Mouse (Mus musculus) neural tube, embryonic 12.5 days (tissue): Measurements from ENCODE around the gene Srd5a1. TPM values are rescaled to one million over a fixed set of nuclear protein-coding genes. Genes with fewer than 3 reads are reported as not detected.

Experiments
- ATAC-seq: fragments of 200-750 bp; cut with Nextera tagmentation; 2 replicates; pipeline ENCODE4 v1.8.0; 2017; ENCODE audit warnings: low read depth, mild to moderate bottlenecking, moderate TSS enrichment, moderate library complexity; ENCODE audit not compliant: low FRiP score
- H3K27ac ChIP-seq: fragments of 300-500 bp; sonication (generic); 2 replicates; pipeline ENCODE4 v1.5.1; 2016
- H3K27me3 ChIP-seq: fragments of 300-500 bp; sonication (generic); replicated peaks from 2 replicates; pipeline ENCODE4 v1.6.1; 2016; ENCODE audit warnings: mild to moderate bottlenecking
- H3K36me3 ChIP-seq: fragments of 300-500 bp; sonication (generic); 2 replicates; pipeline ENCODE4 v1.6.1; 2016; ENCODE audit warnings: mild to moderate bottlenecking
- H3K4me1 ChIP-seq: fragments of 300-500 bp; sonication (generic); 2 replicates; pipeline ENCODE4 v1.6.1; 2016
- H3K4me2 ChIP-seq: fragments of 300-500 bp; sonication (generic); replicated peaks from 2 replicates; pipeline ENCODE4 v1.6.1; 2016; ENCODE audit warnings: mild to moderate bottlenecking
- H3K4me3 ChIP-seq: fragments of 300-500 bp; sonication (generic); 2 replicates; pipeline ENCODE4 v1.5.1; 2016
- H3K9ac ChIP-seq: fragments of 300-500 bp; sonication (generic); 2 replicates; pipeline ENCODE4 v1.6.1; 2016; ENCODE audit warnings: mild to moderate bottlenecking
- H3K9me3 ChIP-seq: fragments of 300-500 bp; sonication (generic); 2 replicates; pipeline ENCODE4 v1.6.1; 2016; ENCODE audit warnings: mild to moderate bottlenecking
- whole genome bisulfite sequencing: fragments of 180-500 bp; shearing (Covaris S2); methylation state at CpG from one replicate; pipeline ENCODE4 v1.1.7; 2016; 5-methylcytosine and 5-hydroxymethylcytosine counted together
- polyA plus RNA-seq: library from polyadenylated mRNA; unstranded; fragments of >200 nt; fragmentation: Nextera tagmentation; extraction: Ambion mirVana; gene quantifications from 2 replicates; pipeline ENCODE4 v1.2.1, GENCODE M21; 2016

Gene Srd5a1
- polyA plus RNA-seq, 1 experiment from 2014 or later, result 21.1 TPM

DNA sequence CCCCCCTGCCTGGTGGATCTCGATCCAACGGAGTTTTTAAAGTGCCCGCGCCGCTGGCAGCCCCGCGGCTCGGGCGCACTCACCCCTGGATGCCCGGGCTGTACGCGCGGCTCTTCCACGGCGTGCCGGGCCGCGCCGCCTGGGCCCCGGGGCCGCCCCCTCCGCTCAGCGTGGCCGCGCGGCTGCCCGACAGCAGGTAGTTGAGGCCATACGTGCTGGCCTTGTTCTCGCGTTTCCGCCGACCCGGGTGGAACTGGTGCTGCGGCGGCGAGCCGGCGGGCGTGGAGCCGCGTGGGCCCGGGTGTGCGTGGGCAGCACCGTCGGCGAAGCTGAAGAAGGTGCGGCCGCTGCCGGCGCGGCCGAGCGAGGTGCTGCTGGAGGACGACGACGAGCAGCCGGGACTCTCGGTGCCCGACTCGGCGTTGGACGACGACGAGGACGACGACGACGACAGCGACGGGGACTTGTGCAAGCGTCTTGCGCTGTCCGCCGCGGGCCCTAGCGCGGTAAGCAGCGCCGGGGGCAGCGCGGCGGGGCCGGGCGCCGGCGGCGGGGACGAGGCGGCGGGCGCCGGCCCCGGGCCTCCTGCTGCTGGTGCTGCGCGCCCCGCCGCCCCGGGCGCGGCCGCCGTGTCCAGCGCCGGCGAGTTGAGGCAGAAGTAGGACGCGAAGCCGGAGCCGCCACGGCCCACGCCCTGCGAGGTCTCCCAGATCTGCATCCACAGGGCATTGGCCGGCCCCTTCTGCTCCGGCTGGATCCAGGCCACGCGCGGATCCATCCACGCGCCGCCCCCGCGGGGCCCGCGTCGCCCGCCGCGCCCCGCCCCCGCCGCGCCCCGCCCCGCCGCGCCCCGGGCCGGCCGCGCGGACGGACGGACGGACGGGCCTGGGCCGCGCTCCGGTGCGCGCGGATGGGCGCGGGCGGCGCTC is 77.6 kb downstream of the Srd5a1 start, which contains the start of gene Nsun2:
Nsun2 (plus strand) TSS at position 342 of the 929 bp plus-strand sequence.
- Histone ChIP-seq H3K36me3 (peaks cover 11% of the 10 kb centered on the region), H3K4me2 (peak within 1 kb of the TSS; percentile 89), H3K9me3 (no peaks in the 10 kb centered on the region), H3K27me3 (no peaks in the 10 kb centered on the region), H3K9ac (peak within 1 kb of the TSS; percentile 92), H3K4me3 (peak within 1 kb of the TSS; percentile 97), H3K4me1 (peaks cover 55% of the 10 kb centered on the region), H3K27ac (peak within 1 kb of the TSS; percentile 87)
- under 1% methylated on average over 149 of the region's 155 CpGs for WGBS
- ATAC-seq, result no peak

DNA sequence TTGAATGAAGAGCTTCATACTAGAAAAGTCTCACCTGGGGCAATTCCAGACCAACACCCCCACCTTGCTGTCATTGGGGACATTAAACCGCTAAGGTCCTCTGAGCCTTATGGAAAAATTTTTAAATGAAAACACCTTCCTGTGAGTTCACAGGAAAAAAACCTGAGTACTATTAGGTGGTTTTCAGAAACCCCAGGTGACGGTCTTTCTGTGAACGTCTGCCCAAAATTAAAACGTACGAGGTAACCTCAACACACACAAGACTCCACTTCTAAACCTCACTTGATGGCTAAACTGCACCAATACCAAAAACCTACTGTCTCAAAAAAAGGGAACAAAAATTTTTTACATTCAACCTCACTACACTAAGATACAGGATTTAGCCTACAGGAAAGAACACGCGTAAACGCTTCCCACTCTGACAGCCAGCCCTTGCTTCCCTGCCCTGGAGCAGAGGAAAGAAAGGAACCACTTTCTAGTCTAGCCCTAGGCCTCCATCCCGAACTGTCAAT is 78.3 kb downstream of the Srd5a1 start:
- Histone ChIP-seq H3K27me3 (no peaks in the 10 kb centered on the region), H3K9ac (peak overlapping the region; percentile 92), H3K36me3 (peaks cover 11% of the 10 kb centered on the region), H3K4me1 (peaks cover 55% of the 10 kb centered on the region), H3K4me2 (peak overlapping the region; percentile 87), H3K27ac (no peak overlapping the region), H3K9me3 (no peaks in the 10 kb centered on the region), H3K4me3 (peak overlapping the region; percentile 97)
- ATAC-seq, result no peak
- 2% methylated on average over 9 of the region's 9 CpGs for WGBS

GRCm38 (mm10) chr13:69532101-69532892 is 78.9 kb downstream of the Srd5a1 start:
- H3K4me3 ChIP-seq, result peak overlapping the region; percentile 97
- peaks cover 11% of the 10 kb centered on the region for H3K36me3 ChIP-seq
- peak overlapping the region; percentile 92 for H3K9ac ChIP-seq
- 28% methylated on average over 14 of the region's 14 CpGs for WGBS
- no peak for ATAC-seq
- H3K9me3 ChIP-seq, result no peaks in the 10 kb centered on the region
- H3K4me1 ChIP-seq, result peaks cover 60% of the 10 kb centered on the region
- no peak overlapping the region for H3K27ac ChIP-seq
- H3K27me3 ChIP-seq, result no peaks in the 10 kb centered on the region
- peak overlapping the region; percentile 87 for H3K4me2 ChIP-seq

DNA sequence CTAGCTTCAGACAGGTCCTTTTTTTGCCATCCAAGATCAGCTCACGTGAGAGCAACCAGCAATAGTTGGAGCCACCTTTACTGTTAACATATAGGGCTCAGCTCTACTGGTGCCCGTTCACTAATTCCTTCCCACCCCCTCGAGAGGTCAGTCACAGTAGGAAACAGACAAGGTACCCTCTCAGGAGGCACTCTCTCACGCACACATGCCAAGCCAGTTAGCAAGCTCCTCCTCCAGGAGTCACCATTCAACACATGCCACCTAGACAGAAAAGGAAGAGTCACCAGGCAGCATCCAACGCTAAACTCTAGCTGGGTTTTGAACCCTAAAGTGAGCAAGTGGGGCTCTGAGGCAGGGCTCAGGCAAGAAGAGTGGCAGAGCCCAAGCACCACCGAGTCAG is 79.8 kb downstream of the Srd5a1 start:
- Histone ChIP-seq H3K27me3 (no peaks in the 10 kb centered on the region), H3K4me1 (peaks cover 68% of the 10 kb centered on the region), H3K4me2 (peak overlapping the region; percentile 87), H3K9ac (peak overlapping the region; percentile 92), H3K4me3 (peak overlapping the region; percentile 97), H3K36me3 (peaks cover 11% of the 10 kb centered on the region), H3K27ac (no peak overlapping the region), H3K9me3 (no peaks in the 10 kb centered on the region)
- WGBS, result 54% methylated on average over 6 of the region's 6 CpGs
- no peak for ATAC-seq

- no peaks in the 10 kb centered on the region for H3K9me3 ChIP-seq
- H3K27ac ChIP-seq, result no peak overlapping the region
- no peak for ATAC-seq
- peaks cover 71% of the 10 kb centered on the region for H3K4me1 ChIP-seq
- 87% methylated on average over 6 of the region's 6 CpGs for WGBS
- H3K36me3 ChIP-seq, result peaks cover 11% of the 10 kb centered on the region
- peak overlapping the region; percentile 87 for H3K4me2 ChIP-seq
- H3K9ac ChIP-seq, result peak overlapping the region; percentile 92
- H3K27me3 ChIP-seq, result no peaks in the 10 kb centered on the region
- H3K4me3 ChIP-seq, result no peak overlapping the region
Measured at GRCm38 (mm10) chr13:69530951-69531350, 80.3 kb downstream of the Srd5a1 start.

GRCm38 (mm10) chr13:69530156-69530555 is 81.1 kb downstream of the Srd5a1 start:
- Histone ChIP-seq H3K9me3 (no peaks in the 10 kb centered on the region), H3K36me3 (peaks cover 11% of the 10 kb centered on the region), H3K4me2 (peak overlapping the region; percentile 87), H3K4me1 (peaks cover 69% of the 10 kb centered on the region), H3K9ac (peak overlapping the region; percentile 92; the same call in 1 of the 2 replicates), H3K27ac (no peak overlapping the region), H3K4me3 (no peak overlapping the region), H3K27me3 (no peaks in the 10 kb centered on the region)
- 83% methylated on average over 3 of the region's 3 CpGs for WGBS
- ATAC-seq, result no peak

DNA sequence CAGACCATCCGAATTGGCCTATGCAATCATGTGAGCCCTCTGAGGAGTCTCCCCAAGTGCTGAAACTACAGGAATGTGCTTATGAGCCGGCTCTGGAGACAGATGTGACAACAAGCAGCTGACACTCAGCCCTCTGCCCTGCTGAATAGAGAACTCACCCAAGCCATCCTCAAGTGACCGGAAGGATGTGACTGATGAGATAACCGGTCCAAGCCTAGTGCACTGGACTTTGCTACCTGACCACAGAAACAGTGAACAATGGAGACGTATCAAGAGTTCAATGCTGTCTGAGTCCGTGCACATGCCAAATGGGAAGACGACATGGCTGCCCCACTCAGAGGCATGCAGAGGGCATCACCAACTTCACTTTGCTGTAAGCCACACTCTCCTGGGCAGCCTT is 82.7 kb downstream of the Srd5a1 start:
- Histone ChIP-seq H3K27ac (no peak overlapping the region), H3K4me1 (peaks cover 85% of the 10 kb centered on the region), H3K9me3 (no peaks in the 10 kb centered on the region), H3K36me3 (peaks cover 11% of the 10 kb centered on the region), H3K4me3 (no peak overlapping the region), H3K4me2 (no peak overlapping the region), H3K27me3 (no peaks in the 10 kb centered on the region), H3K9ac (no peak overlapping the region)
- 81% methylated on average over 7 of the region's 7 CpGs for WGBS
- ATAC-seq, result no peak

GRCm38 (mm10) chr13:69525867-69526266 is 85.4 kb downstream of the Srd5a1 start:
- no peak overlapping the region for H3K4me3 ChIP-seq
- no peak overlapping the region for H3K4me2 ChIP-seq
- H3K36me3 ChIP-seq, result peaks cover 11% of the 10 kb centered on the region
- no peak for ATAC-seq
- H3K4me1 ChIP-seq, result peaks cover 85% of the 10 kb centered on the region
- H3K9me3 ChIP-seq, result no peaks in the 10 kb centered on the region
- WGBS, result 61% methylated on average over 4 of the region's 4 CpGs
- no peak overlapping the region for H3K27ac ChIP-seq
- no peaks in the 10 kb centered on the region for H3K27me3 ChIP-seq
- 0 out of 2 replicates have a peak overlapping the region, but pooled peaks have one; percentile 17 for H3K9ac ChIP-seq

GRCm38 (mm10) chr13:69524158-69524530 is 87.1 kb downstream of the Srd5a1 start:
- no peaks in the 10 kb centered on the region for H3K27me3 ChIP-seq
- 0 out of 2 replicates have a peak, but pooled peaks cover under 1% of the 10 kb centered on the region for H3K36me3 ChIP-seq
- 69% methylated on average over 2 of the region's 2 CpGs for WGBS
- H3K4me2 ChIP-seq, result no peak overlapping the region
- no peak for ATAC-seq
- H3K4me1 ChIP-seq, result peaks cover 85% of the 10 kb centered on the region
- H3K4me3 ChIP-seq, result no peak overlapping the region
- 0 out of 2 replicates have a peak overlapping the region, but pooled peaks have one; percentile 13 for H3K9ac ChIP-seq
- H3K9me3 ChIP-seq, result no peaks in the 10 kb centered on the region
- no peak overlapping the region for H3K27ac ChIP-seq

Other genes with a start within 250 kb of the Srd5a1 start
- gene Nsun2, start 77.7 kb downstream of the Srd5a1 start, polyA plus RNA-seq, result 99.4 and 106 TPM in 2 replicates
- 7.4 and 8.2 TPM in 2 replicates for gene Tent4a, start 76.8 kb downstream of the Srd5a1 start, polyA plus RNA-seq
- gene Ube2ql1, start 128.4 kb upstream of the Srd5a1 start, polyA plus RNA-seq, result 31.3 and 34.3 TPM in 2 replicates
- 190 and 210 TPM in 2 replicates for gene Med10, start 191.0 kb upstream of the Srd5a1 start, polyA plus RNA-seq